Mouse (Mus musculus): ENCODE results near the gene 1700034I23Rik. TPM values are rescaled to one million over a fixed set of nuclear protein-coding genes. Genes with fewer than 3 reads are reported as not detected.
"Not testable (repeated sequence)": the region's sequence is repeated elsewhere in the genome, so short reads cannot be mapped to it uniquely, and the experiment has no call there.

Gene 1700034I23Rik
- total RNA-seq (2021), result under 1 TPM in 1 of 2 experiments, not detected in 1; 0.16 TPM
- long read RNA-seq, experiment 1, result 0 reads
- long read RNA-seq, experiment 2, result 0 reads

DNA sequence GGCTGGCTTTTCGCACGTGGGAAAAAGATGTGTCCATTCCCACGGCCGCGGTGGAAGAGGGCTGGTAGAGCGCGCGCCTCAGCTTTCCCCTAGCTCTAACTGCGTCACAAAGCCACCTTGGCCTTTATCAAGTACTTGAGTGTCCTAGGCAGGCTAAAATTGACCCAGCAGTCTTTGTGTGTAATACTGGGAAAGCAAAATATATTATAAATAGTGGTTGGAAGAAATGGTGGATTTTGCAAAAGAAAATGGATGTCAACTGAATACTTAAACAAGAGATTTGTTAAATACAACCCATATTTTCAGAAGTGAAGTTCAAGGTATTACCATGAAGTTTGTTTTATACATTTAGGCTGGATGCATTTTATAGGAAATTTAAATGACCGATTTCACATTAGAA, at the start of gene 1700034I23Rik:
1700034I23Rik (minus strand) TSS at position 101 of the 400 bp plus-strand sequence.
- intact Hi-C loops (cut with DNase I; ENCODE audit: low total_unique reads); DNase-seq: not testable (repeated sequence)

DNA sequence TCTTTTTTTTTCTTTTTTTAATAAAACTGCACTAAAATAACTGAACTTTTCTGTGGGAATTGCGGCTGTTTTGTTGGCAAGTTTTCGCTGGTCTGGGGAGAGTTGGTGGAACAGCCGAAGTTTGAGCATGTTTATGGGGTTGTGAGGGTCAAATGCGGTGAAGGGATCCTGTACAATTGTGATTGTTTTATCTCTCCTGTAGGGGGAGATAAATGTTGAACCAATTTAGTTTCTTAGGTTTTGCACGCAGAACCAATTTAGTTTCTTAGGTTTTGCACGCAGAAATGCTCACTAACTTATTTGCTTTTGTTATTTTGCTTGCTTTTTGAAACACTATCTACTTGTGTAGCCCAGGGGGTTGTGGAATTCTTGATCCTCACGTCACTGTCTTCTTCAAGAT, 49.0 kb upstream of the 1700034I23Rik start:
- no peak for DNase-seq
- intact Hi-C loops (cut with DNase I; ENCODE audit: low total_unique reads), result loop anchor here (10.0 kb wide), 1 partner anchor 613 kb away; no protein-coding TSS in a partner anchor

DNA sequence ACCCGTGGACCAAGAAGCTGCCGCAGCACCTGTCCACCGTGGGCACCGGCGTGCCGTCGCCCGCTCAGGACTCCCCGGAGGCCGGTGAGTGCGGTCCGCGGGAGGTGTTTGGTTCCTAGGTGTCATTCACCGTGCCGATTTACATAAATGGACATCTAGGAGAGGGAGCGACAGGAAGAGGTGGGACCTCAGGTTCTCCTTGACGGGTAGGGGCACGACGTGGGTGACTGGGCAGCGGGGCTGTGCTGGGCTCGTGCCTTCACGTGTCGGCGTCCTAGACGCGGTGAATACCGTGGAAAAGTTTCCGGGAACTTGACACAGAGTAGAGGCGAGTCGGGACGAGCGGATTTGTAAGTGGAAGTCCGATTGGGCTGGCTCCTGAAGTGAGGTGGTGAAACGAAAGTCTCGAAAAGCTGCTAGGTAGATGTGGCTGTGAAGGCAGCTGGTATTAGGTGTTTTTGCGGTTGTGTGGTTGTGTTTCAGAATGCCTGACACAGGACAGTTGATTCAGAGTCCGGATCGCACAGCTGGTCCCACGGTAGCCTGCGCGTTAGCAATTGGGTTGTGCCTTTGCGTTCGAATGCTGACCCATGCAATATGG, 48.4 kb upstream of the 1700034I23Rik start:
- intact Hi-C loops (cut with DNase I; ENCODE audit: low total_unique reads), result loop anchor here (10.0 kb wide), 1 partner anchor 614 kb away; no protein-coding TSS in a partner anchor

DNA sequence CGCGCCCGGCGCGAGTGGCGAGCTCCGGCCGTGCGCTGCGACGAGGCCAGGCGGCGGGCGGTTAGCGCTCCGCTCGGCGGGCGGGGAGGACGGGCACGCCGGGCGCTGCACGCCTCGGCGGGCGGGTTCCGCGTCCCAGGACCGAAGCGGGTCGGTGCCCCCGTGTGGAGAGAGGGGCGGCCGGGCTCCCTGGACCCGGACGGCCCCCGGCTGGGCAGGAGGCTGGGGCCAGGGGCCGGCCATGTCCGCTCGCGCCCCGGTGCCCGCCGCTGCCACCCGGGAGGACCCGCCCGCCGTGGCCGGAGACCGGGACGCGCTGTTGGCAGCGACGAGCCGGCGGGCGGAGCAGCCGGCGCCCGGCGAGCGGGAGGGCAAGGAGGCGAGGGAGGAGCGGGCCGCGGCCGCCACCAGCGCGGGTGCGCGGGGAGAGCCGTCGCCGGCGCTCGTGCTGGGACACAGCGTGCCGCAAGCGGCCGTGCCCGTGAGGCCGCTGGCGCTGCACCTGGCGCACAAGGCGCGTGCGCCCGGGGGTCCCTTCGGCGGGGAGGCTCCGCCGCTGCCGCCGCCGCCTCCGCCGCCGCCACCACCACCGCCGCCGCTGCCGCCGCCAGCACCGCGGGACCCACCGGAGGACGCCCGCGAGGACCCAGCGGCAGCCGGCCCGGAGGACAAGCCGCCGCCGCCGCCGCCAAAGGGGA, 47.7 kb upstream of the 1700034I23Rik start:
- intact Hi-C loops (cut with DNase I; ENCODE audit: low total_unique reads), result loop anchor here (10.0 kb wide), 1 partner anchor 615 kb away; no protein-coding TSS in a partner anchor
- DNase-seq, result peak; percentile 53

More for the DNA sequence above, 48.4 kb upstream of the 1700034I23Rik start:
- DNase-seq, result peak; percentile 56

DNA sequence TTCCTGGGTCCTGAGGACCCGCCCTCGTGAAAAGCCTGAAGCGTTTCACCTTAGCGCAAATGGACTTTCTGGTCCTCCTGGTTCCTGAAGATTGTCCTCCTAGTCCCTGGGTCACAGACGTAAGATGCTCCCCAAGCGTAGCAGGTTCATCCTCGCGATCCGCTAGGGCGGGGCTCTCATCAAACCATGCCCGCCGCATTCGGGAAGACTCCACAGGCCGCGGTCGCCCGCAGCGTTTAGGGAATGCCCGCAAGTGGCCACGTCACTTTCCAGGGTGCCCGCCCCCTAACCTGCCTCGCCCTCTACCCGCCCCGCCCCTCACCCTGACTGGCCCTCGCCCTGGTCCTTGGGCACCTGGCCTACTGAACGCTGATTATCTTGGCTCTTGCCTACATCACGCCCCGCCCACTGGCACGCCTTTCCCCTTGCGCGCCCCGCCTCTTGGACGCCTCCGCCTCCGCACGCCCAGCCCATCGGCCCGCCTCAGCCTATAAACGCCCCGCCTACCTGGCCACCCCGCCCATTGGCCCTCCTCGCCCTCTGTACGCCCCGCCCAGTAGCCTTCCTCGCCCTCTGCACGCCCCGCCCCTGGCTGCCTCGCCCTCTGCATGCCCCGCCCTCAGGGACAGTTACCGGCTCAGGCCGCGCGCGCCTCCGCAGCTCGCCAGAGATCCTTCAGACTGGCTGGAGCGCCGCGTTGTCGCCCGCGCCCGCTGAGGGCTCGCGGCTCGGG, 47.0 kb upstream of the 1700034I23Rik start, which contains the start of gene Larp1b:
Larp1b (plus strand) TSS at position 659 of the 733 bp plus-strand sequence.
- peak; percentile 100 for DNase-seq
- intact Hi-C loops (cut with DNase I; ENCODE audit: low total_unique reads), result no loop called here

DNA sequence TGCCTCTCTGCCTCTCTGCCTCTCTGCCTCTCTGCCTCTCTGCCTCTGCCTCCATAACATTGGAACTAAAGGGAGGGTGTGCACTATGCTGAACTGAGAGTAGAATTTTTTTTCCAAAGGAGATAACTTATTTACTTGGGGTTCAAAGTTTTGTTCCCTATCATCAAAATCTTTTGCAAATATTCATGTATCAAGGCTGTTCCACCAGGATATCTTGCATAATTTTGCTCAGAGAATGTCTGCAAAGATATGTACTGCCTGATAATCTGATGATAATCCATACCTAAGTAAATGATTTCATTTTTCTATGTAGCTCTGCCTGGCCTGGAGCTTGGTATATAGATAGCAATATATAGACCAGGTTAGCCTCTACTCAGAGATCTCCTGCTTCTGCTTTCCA, 36.7 kb upstream of the 1700034I23Rik start:
- intact Hi-C loops (cut with DNase I; ENCODE audit: low total_unique reads), result no loop called here
- no peak for DNase-seq

DNA sequence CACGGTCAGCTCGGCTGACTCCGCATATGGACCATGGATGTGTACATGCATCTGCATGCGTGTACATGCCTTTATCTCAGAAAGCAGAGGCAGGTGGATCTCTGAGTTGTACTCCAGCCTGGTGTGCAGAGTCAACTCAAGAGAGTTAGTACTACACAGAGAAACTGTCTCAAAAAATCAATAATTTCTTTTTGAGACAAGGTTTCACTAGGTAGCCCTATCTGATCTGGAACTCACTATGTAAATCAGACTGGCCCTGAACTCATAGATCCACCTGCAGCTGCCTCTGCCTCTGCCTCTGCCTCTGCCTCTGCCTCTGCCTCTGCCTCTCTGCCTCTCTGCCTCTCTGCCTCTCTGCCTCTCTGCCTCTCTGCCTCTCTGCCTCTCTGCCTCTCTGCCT, 36.2 kb upstream of the 1700034I23Rik start:
- intact Hi-C loops (cut with DNase I; ENCODE audit: low total_unique reads), result no loop called here
- DNase-seq, result no peak

DNA sequence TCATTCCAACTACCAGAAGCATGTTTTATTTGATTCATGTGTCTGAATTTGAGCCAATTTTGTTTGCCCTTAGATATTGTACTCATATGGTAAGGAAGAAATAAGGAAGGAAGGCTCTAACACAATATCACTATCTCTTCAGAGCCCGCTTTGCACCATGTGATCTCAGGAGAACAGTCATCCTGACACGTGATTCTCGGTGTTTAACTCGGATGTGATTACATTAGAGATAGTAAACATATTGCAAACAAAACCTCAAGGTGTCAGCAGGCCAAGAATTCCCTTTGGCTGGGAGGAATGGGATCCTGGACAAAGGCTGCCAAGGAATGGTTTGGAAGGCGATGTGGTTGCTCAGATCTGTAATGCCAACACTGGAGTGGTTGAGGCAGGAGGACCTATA, 35.8 kb upstream of the 1700034I23Rik start:
- DNase-seq, result no peak
- intact Hi-C loops (cut with DNase I; ENCODE audit: low total_unique reads), result no loop called here

DNA sequence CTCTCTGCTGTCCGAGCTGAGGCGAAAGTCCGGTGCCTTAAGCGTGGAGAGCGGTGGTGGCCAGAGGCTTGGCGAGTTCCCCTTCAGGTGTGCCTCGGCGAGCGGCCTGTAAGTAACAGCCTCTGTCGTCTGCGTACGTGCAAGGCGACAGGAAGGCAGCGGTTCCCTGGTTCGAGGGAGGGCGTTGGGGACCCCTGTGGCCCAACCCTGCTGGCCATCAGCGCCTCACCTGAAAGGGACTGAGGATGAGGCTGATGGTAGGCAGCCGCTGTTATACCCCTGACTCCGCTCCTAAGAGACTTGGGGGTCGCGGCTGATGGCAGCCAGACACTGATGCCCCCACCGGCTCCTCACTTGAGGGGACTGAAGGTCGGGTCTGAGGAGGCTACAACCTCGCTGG, 8.0 kb downstream of the 1700034I23Rik start:
- DNase-seq, result peak; percentile 10

DNA sequence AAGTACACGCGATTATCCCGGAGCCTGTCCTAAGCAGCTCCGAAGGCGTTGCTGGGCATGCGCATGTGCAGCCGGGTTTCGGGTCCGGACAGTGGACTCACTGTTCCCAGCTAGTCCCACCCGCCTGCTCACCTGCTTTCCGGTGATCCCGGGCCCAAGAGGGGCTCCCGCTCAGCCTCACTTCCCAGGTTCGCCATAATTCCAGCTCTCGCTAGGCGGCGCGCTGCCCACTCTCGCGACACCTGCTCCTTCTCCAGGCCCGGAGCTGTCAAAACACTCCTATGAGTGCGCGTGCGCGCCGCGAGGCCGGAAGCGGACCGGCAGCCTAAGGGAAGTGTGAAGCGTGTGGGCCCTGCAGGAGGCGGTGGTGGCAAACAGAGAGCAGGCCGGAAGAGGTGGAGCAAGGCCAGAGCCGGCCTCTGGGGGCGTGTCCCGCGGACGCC, 8.5 kb downstream of the 1700034I23Rik start:
- intact Hi-C loops (cut with DNase I; ENCODE audit: low total_unique reads), result not testable (repeated sequence)
- peak; percentile 98 for DNase-seq

More for the DNA sequence above, 8.0 kb downstream of the 1700034I23Rik start:
- intact Hi-C loops (cut with DNase I; ENCODE audit: low total_unique reads), result not testable (repeated sequence)

DNA sequence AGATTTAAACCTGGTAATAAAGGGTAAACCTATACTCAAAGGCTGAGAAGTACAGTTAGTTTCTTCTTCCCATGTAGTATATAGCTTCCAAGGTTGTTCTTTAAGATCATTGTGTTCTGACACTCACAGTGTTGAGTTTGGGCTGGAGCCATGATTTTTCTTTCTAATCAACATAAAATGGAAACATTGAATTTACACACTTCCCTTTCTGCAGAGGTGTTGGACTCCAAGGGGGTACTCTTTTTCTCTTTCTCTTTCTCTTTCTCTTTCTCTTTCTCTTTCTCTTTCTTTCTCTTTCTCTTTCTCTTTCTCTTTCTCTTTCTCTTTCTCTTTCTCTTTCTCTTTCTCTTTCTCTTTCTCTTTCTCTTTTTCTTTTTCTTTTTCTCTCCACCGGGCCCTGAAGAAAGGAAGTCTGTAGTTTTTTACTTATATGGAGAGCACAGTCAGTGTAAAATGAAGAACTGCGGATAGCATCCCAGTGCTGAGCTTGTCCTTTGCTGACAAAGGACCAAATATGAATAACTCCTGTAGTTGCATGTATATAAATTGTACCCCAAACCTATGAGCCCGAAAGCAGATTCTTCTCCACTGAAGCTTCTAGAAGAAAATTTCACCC, 49.1 kb downstream of the 1700034I23Rik start:
- intact Hi-C loops (cut with DNase I; ENCODE audit: low total_unique reads); DNase-seq: not testable (repeated sequence)

Other genes starting within 250 kb of the 1700034I23Rik start
- not detected for gene Slc25a31, start 193.7 kb downstream of the 1700034I23Rik start, total RNA-seq (2021)
- 1 to 10 TPM; 4.5 to 5.0 TPM for gene Hspa4l, start 158.0 kb downstream of the 1700034I23Rik start, total RNA-seq (2021)
- gene Plk4, start 102.5 kb downstream of the 1700034I23Rik start, total RNA-seq (2021), result 1 to 10 TPM; 2.5 to 3.7 TPM
- gene Mfsd8, start 55.7 kb downstream of the 1700034I23Rik start, total RNA-seq (2021), result 10 to 100 TPM; 12.5 to 14.4 TPM
- gene Abhd18, start 55.6 kb downstream of the 1700034I23Rik start, total RNA-seq (2021), result 10 to 100 TPM; 10.4 to 12.9 TPM
- 10 to 100 TPM; 65.8 to 66.1 TPM for gene Larp1b, start 47.3 kb upstream of the 1700034I23Rik start, total RNA-seq (2021)
- 10 to 100 TPM; 18.3 to 21.8 TPM for gene Pgrmc2, start 180.5 kb upstream of the 1700034I23Rik start, total RNA-seq (2021)

Data from gastrocnemius, postnatal 14 days (tissue).